Mouse (Mus musculus): ENCODE measurements around the gene Hcfc2. TPM values are rescaled to one million over a fixed set of nuclear protein-coding genes. Genes with fewer than 3 reads are reported as not detected.

The Hcfc2 gene
- polyA plus RNA-seq, 1 experiment from 2014 or later = 35.4 TPM

DNA sequence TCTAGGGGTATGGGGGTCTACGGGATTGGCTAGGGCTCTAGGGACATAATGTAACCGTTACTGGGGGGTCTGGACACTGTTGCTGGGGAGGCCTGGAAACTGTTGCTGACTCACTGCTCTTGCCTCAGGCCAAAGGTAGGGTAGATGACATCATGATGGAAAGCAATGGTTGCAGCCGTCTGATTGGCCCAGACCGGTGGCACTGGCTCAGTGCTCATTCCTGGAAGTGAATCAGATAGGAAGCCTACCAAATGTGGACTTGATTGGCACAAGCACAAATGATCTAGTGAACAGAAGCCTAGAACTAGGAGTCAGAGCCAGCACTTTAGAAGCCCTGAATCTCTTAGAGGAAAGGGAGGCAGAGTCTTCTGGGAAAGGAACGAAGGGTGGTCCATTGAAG lies 94.5 kb downstream of the Hcfc2 start:
- Histone ChIP-seq H3K4me2 (replicated peaks; ENCODE audit: low read depth, low read length) (no peak overlapping the region), H3K27me3 (ENCODE audit: control insufficient read depth, insufficient read depth, low read length) (no peaks in the 10 kb centered on the region), H3K4me3 (ENCODE audit: low read depth, low read length) (no peak overlapping the region), H3K36me3 (ENCODE audit: control insufficient read depth, insufficient read depth, low read length) (no peaks in the 10 kb centered on the region), H3K9ac (ENCODE audit: low read depth, low read length) (no peak overlapping the region), H3K27ac (ENCODE audit: low read depth, low read length) (no peak overlapping the region), H3K9me3 (ENCODE audit: control insufficient read depth, low read length) (no peaks in the 10 kb centered on the region; the same call in 1 of the 2 replicates), H3K4me1 (replicated peaks; ENCODE audit: control insufficient read depth, insufficient read depth, low read length) (no peaks in the 10 kb centered on the region)
- ATAC-seq (ENCODE audit: low FRiP score) (no peak), DNase-seq (ENCODE audit: low spot score) (no peak)
- 85% methylated on average over 5 of the region's 5 CpGs for WGBS

DNA sequence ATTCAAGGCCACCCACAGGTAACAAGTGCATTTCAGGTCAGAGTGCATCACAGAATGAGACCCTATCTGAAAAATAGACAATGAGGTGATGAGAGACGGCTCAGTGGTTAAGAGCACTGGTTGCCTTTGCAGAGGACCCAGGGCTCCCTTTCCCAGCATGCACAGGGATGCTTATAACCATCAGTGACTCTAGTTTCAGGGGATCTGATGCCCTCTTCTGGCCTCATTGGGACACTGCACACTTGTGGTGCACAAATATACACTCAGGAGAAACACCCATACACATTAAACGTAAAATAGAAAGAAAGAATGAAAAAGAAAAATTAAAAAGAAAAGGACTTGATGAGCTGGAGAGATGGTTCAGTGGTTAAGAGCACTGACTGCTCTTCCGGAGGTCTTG lies 95.8 kb downstream of the Hcfc2 start:
- Histone ChIP-seq H3K9ac (ENCODE audit: low read depth, low read length) (no peak overlapping the region), H3K27me3 (ENCODE audit: control insufficient read depth, insufficient read depth, low read length) (no peaks in the 10 kb centered on the region), H3K9me3 (ENCODE audit: control insufficient read depth, low read length) (no peaks in the 10 kb centered on the region; the same call in 1 of the 2 replicates), H3K27ac (ENCODE audit: low read depth, low read length) (no peak overlapping the region), H3K4me1 (replicated peaks; ENCODE audit: control insufficient read depth, insufficient read depth, low read length) (no peaks in the 10 kb centered on the region), H3K4me2 (replicated peaks; ENCODE audit: low read depth, low read length) (no peak overlapping the region), H3K36me3 (ENCODE audit: control insufficient read depth, insufficient read depth, low read length) (no peaks in the 10 kb centered on the region), H3K4me3 (ENCODE audit: low read depth, low read length) (no peak overlapping the region)
- ATAC-seq (ENCODE audit: low FRiP score) (no peak), DNase-seq (ENCODE audit: low spot score) (no peak)
- WGBS = 89% methylated on average over 3 of the region's 3 CpGs

Other genes with a start within 250 kb of the Hcfc2 start
- gene Gm1553, start 203.5 kb upstream of the Hcfc2 start, polyA plus RNA-seq (2014; fragmentation: Nextera tagmentation; extraction: Ambion mirVana) = not detected in 2 replicates
- gene 1190007I07Rik, start 72.9 kb upstream of the Hcfc2 start, polyA plus RNA-seq (2014; fragmentation: Nextera tagmentation; extraction: Ambion mirVana) = 33.5 and 33.7 TPM in 2 replicates
- 277 and 328 TPM in 2 replicates for gene Tdg, start 66.3 kb upstream of the Hcfc2 start, polyA plus RNA-seq (2014; fragmentation: Nextera tagmentation; extraction: Ambion mirVana)
- gene Glt8d2, start 5.5 kb upstream of the Hcfc2 start, polyA plus RNA-seq (2014; fragmentation: Nextera tagmentation; extraction: Ambion mirVana) = 4.4 and 4.6 TPM in 2 replicates
- 60.7 and 68.2 TPM in 2 replicates for gene Nfyb, start 68.0 kb downstream of the Hcfc2 start, polyA plus RNA-seq (2014; fragmentation: Nextera tagmentation; extraction: Ambion mirVana)
- gene Txnrd1, start 137.8 kb downstream of the Hcfc2 start, polyA plus RNA-seq (2014; fragmentation: Nextera tagmentation; extraction: Ambion mirVana) = 170 and 196 TPM in 2 replicates
- gene Eid3, start 170.5 kb downstream of the Hcfc2 start, polyA plus RNA-seq (2014; fragmentation: Nextera tagmentation; extraction: Ambion mirVana) = 0.56 and 1.1 TPM in 2 replicates